Mouse (Mus musculus) spleen, postnatal 10 days (tissue): ENCODE measurements around the gene Trim8.

Experiments
- DNase-seq, 2 experiments: peaks; one replicate each; pipeline ENCODE4 v3.0.0; 2021 to 2022; ENCODE audit warnings: low spot score in 2 of 2

Trim8 gene

DNA sequence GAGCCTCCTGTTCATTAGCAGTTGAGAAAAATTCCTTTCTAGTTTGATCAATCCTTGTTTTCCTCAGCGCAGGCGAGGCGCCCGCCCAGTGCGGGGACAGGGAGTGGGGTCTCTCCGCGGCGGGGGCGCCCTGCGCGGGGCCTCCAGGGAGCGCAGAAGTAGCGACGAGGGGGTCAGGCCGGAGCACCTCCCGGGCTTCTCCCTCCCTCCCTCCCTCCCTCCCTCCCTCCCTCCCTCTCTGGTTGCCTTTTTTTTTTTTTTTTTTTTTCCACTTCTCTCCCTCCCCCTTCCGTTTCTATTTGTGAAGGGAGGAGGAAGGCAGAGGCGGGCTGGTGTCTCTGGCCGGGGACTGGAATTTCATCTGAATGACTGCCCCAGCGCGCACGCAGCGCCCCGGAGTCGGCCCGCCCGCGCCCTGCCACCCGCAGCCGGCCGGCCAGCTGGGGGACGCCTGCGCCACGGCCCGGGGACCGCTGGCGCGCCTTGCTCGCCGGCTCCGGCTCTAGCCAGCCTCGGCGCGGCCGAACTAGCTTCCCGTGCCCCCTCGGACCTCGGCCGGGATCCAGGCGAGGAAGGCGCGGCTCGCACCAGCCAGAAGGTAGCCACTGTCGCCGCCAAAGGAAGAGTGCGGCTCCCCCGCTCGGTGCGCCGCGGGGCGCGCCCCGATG lies at the start of gene Trim8:
Gene Trim8, plus strand, starts transcription at position 302 of the 668 bp plus-strand sequence.
- DNase-seq = peak; percentile 74 to 80

- DNase-seq = peak in 1 of 2 experiments; percentile 58
Measured at GRCm38 (mm10) chr19:46452052-46452827, 49.3 kb upstream of the Trim8 start.

DNA sequence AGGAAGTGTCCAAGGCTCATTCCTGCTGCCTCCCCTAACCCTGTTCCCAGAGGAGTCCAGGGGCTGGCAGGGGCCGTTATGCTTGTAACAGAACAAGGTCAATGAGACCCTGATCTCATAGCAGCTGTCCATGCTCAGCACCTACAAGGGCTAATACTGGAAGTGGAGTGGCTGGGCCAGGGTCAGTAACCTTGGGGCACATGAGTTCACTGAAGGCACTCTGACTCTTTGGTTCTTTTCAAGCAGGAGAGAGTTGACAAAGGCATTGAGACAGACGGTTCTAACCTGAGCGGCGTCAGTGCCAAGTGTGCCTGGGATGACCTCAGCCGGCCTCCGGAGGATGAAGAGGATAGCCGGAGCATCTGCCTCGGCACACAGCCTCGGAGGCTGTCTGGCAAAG lies 48.6 kb upstream of the Trim8 start:
- DNase-seq = no peak

DNA sequence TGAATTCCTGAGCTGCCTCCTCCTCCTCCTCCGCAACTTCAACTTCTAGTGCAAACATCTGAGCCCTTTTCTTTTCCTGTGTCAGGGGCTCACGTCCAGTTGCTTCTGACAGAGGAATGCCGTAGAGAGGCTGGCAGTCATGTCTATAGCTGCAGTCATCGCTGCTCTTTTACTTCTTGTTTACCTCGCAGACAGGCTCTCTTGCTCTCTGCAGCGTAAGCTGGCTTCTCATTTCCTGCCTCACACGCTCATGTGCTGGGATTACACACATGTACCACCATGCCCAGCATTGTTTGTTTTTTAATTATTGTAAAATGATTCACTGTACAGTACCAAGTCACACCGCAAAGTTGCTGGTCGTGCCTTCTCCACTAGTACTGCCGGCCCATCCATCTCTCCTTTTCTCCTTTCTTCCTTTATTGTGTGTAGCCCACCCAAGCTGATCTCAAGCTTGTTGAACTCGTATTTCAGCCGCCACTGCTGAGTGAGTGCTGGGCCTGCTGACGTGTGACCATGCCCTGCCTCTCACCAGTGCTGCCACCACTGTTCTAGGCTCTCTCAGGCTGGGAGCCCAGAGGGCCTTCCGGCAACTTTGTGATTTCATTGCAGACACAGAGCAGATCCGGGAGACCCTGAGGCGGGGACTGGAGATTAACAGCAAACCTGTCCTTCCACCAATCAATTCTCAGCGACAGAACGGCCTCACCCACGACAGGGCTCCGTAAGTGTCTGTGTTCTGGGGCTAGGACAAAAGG lies 47.2 kb upstream of the Trim8 start:
- DNase-seq = peak in 1 of 2 experiments; percentile 47

DNA sequence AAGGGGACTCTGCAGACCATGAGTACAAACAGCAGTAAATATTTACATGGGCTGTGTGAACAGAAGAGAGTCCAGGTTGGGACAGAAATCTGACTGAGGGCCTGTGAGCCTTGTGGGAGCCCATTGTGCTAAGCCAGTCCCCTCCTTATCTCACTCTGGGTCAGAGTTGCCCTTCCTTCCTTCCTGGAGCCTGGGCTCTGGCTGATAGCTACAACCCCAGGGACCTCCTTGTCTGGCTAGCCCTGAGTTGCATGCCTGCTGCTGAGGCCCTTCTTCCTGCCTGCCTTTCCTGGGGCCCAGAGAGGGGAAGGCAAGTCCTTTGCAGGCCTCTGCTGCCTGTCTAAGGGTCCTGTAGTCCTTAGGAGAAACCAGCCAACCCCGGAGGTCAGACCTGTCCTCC lies 46.5 kb upstream of the Trim8 start:
- DNase-seq = peak in 1 of 2 experiments; percentile 61

- no peak for DNase-seq
Measured at GRCm38 (mm10) chr19:46455556-46455955, 45.9 kb upstream of the Trim8 start.

DNA sequence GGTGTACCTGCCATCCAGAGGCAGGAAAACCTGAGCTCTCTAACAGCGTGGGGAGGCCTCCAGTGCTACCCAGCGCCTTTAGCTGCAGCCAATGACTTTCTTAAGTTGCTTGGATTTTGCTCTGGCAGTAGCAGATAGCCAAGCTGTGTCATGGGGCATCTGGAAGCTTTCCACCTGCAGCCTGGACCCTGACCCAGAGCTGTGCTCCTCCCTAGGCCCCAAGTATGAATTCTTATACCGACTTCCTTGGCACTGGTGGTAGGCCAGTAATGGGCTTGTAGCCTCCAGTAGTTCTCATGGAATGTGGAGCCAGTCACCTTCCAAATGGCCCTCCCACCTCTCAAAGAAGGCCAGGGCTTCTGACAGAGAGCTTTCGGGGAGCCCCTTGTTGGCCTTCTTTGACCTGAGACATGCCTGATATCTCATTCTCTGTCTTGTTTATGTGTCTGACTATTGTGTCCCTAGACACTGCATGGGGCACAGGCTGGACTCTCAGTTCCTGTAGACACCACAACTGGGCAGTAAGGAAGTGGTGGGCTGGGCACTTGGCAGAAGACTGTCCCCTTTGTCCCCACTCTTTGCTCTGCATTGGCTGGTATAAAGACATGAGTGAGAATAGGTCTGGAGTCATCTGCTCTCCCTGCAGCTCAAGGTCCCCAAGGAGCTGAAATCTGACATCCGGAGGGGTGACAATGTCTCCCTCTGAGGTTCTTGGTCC lies 45.3 kb upstream of the Trim8 start:
- DNase-seq = no peak

- DNase-seq = no peak
Measured at GRCm38 (mm10) chr19:46457798-46458197, 43.7 kb upstream of the Trim8 start.

- DNase-seq = no peak
Measured at GRCm38 (mm10) chr19:46459256-46459655, 42.2 kb upstream of the Trim8 start.

GRCm38 (mm10) chr19:46459889-46460288 lies 41.6 kb upstream of the Trim8 start:
- DNase-seq = no peak

DNA sequence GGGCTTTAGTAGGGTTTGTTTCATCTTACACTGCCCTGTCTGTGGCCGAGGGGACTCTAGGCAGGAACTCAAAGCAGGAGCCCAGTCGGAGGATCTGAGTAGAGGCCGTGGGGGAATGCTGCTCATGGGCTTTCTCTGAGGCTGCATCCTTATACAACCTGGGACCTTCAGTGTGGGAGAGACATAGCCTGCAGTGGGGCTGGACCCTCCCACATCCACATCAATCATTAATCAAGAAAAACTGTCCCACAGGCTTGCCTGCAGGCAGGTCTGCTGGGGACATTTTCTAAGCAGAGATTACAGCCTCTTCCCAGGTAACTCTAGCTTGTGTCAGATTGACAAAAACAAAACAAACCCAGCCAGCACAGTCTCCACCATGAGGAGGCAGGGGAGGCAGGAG lies 38.9 kb upstream of the Trim8 start:
- DNase-seq = no peak

DNA sequence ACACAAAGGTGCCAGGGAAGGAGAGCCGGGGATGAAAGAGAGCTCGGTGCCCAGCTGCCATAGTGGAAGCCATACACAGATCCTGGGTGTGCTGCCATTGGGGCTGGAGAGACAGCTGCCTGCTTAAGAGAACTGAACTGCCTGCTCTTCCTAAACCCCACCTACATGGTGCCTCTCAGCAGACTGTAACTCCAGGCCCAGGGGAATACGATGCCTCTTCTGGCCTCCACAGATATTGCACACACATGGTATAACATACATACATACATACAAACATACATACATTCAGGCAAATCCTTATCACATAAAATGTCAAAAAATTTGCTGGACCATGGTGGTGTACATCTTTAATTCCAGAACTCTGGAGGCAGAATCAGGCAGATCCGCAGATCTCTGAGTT lies 38.1 kb upstream of the Trim8 start:
- peak in 1 of 2 experiments; percentile 22 for DNase-seq

GRCm38 (mm10) chr19:46466160-46466559 lies 35.3 kb upstream of the Trim8 start:
- peak in 1 of 2 experiments; percentile 78 for DNase-seq

DNA sequence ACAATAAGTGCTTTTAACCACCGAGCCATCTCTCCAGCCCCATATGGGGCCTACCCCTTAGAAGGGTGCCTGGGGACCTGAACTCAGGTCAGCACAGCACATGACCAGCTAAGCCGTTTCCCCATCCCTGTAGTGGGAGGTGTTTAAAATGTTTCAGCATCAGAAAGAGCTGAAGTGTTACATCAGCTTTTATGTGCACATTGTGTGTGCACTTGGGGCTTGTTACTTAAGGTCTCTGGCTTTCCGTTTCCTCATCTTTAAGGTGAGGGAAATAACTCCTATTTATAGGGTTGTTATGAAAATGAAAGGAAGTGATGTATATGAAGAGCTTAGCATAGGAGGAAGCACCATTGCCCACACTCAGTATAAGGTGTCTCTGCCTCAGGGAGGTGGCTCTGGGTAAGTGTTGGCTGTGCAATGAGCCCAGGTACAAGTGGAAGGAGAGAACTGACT lies 34.4 kb upstream of the Trim8 start:
- peak in 1 of 2 experiments; percentile 42 for DNase-seq

DNA sequence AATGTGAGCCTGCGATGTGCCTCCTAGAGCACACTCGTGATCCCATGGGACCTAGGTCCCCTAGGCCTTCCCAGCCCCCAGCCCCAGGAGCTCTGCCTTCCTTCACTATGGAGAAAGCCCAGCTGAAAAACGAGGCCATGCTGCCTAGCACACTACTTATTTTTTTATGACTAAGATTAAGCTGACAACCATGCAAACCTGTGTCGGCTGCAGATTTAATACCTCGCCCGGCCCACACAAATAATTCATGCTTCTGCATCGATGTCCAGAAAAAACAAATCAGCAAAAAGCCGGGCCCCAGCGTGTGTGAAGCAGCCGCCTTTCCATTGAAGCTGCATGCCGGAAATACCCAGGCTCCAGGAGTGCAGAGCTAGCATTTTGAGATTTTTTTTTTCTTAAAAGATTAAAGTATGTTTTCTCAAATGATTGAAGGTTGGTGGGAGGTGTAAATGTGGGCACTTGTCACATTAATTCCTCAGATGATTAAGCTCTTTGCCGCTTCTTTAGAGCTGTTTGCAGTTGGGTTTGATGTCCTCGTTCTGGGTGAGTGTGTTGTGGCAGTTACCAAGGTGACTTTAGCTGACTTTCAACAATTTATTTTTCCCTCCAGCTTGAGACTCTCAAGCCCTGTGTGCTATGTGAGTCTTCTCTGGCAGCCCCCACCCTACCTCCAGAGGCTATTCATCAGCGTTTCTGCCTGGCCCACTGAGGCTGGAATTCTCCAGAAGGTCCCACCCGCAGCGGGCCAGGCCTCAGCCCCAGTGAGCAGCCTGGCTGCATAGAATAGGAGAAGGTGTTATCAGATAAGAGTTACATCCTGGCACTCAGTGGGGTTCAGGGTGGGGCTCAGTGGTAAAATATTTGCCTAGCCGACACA lies 30.9 kb upstream of the Trim8 start:
- DNase-seq = peak in 1 of 2 experiments; percentile 34

- no peak for DNase-seq
Measured at GRCm38 (mm10) chr19:46471324-46472093, 30.0 kb upstream of the Trim8 start.

- no peak for DNase-seq
Measured at GRCm38 (mm10) chr19:46477432-46477845, 24.1 kb upstream of the Trim8 start.

DNA sequence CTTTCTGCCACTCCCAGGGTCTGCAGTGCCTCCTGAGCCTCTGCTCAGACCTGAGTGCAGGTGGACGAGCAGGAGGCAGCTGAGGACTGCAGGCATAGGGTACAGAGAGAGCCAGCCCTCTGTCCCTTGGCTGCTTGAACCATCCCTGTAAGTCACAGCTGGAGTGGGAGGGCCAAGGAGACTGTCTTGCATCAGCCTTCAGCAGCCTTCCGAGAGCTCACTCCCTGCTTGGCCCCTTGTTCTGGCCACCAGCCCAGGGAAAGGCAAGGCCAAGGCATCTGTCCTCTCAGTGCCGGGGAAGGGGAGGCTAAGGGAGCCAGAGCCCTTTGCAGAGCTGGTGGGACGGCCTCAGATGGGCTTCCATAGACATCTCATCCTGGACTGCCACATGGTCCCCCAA lies 23.3 kb upstream of the Trim8 start:
- DNase-seq = no peak

- DNase-seq = peak in 1 of 2 experiments; percentile 41
Measured at GRCm38 (mm10) chr19:46478826-46479225, 22.7 kb upstream of the Trim8 start.
